Mouse (Mus musculus): Measurements from ENCODE around the gene Irf2bp2. TPM values are rescaled to one million over a fixed set of nuclear protein-coding genes. Genes with fewer than 3 reads are reported as not detected.
A peak's percentile ranks its signal among the peaks of the same experiment; 100 is the strongest.

Irf2bp2 gene
- polyA plus RNA-seq, 1 experiment = 1.3 TPM

DNA sequence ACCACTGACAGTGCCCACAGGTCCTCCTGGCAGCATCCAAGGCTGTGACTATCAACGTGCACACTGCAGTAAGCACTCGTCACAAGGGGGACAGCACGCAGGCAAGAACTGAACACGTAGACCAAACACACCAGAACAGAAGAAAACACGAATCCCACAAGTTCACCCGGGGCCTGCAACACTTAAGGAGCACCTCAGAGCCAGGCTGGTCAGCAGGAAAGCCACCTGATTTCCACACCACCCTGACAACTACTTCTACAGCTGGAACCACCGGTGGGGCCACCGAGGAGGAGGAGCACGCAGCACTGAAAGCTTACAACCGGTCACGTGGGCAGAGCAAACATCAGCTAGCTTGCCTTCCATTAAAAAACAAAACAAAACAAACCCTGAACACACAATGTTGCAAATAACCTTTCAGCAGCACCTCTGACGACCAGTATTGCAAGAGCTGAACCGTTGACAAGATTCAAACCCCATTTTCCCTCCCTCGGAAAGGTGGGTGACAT, 3.7 kb downstream of the Irf2bp2 start:
- TF ChIP-seq GATA1 (IDR thresholded peaks at IDR 0.05; ENCODE audit: low read length) (no peak), TAL1 (IDR thresholded peaks at IDR 0.05; ENCODE audit: low read length) (no peak)
- peaks cover 82% of the 10 kb centered on the region for H3K4me1 ChIP-seq (ENCODE audit: control insufficient read depth)
- no peaks in the 10 kb centered on the region for H3K9me3 ChIP-seq (ENCODE audit: control insufficient read depth, low read length)
- H3K4me3 ChIP-seq (replicated peaks) = peak overlapping the region; percentile 94
- peaks cover 50% of the 10 kb centered on the region for H3K36me3 ChIP-seq (ENCODE audit: control insufficient read depth)
- no peaks in the 10 kb centered on the region; the same call in 1 of the 2 replicates for H3K27me3 ChIP-seq (ENCODE audit: control insufficient read depth)

- no peak for TF ChIP-seq GATA1 (IDR thresholded peaks at IDR 0.05; ENCODE audit: low read length)
- TF ChIP-seq TAL1 (IDR thresholded peaks at IDR 0.05; ENCODE audit: low read length) = no peak
- peak overlapping the region; percentile 94 for H3K4me3 ChIP-seq (replicated peaks)
- H3K9me3 ChIP-seq (ENCODE audit: control insufficient read depth, low read length) = no peaks in the 10 kb centered on the region
- peaks cover 50% of the 10 kb centered on the region for H3K36me3 ChIP-seq (ENCODE audit: control insufficient read depth)
- peaks cover 82% of the 10 kb centered on the region for H3K4me1 ChIP-seq (ENCODE audit: control insufficient read depth)
- H3K27me3 ChIP-seq (ENCODE audit: control insufficient read depth) = no peaks in the 10 kb centered on the region
Observed at GRCm38 (mm10) chr8:126589507-126590023, 4.2 kb downstream of the Irf2bp2 start.

DNA sequence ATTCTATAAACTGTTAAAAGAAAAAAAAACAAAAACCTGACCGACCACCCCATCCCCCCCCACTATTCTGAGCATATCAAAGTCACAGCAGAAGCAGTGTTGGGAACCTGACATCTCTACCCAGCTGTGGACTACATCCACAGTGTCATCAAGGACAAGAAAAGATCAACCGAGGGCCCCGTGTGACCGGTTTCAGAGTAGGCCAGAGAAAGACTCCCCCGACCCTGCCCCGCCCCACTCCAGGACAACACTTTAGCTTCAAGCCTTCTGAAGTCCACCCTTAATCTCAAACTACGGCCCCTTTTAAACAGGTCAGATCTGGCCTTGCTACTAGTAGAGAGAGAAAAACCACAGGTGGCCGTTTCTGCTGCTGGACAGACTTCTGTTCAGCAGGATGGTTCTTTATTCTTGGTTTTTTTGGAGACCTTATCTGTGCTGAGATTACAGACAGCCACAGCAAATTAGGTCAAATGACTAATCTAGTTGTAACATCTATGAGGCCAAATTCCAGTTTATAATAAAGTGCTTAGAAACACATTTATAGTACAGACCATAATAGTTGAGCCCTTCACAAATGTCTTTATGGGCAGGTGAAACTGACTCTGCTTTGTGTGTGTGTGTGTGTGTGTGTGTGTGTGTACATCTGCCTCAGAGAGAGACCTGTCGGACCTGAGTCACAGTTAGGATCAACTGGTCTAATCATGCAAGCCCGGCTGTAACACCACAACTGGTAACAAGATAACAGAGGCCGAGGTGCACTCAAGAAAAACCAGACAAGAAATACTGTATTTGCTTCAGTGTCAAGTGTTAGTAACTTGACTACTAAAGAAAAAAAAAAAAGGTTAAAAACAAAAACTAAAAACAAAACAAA, 4.9 kb downstream of the Irf2bp2 start:
- peaks cover 50% of the 10 kb centered on the region for H3K36me3 ChIP-seq (ENCODE audit: control insufficient read depth)

DNA sequence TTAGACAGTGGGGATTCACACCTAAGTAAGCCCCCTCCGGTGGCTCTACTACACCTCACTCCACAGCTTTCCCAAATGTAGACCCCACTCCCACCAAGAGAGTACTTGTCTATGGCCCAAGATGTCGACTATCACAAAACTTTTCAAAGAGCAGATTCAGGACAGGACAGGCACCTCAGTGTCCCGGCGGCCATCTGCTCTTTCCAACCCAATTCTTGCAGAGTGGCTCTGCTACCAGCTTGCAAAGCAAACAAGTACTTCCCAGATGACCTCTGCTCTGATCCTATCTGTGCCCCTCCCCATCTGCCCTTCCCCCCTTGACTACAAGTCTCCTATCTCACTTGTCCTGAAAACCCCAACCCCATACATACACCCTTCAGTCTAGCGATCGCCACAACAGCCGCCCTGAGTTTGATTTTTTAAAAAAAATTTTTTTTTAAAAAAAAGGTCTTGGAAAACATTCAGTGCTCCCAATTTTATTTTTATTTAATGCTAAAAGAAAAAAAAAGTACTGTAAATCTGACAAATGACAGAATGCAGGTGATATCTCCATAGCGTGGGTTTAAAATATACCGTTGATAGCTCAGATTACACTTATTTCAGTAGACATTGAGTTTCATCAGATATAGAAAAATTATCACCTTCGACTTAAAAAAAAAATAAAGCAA, 5.8 kb downstream of the Irf2bp2 start:
- H3K4me1 ChIP-seq (ENCODE audit: control insufficient read depth) = peaks cover 89% of the 10 kb centered on the region
- TF ChIP-seq TAL1 (IDR thresholded peaks at IDR 0.05; ENCODE audit: low read length) (no peak), GATA1 (IDR thresholded peaks at IDR 0.05; ENCODE audit: low read length) (no peak)

More for the DNA sequence above, 4.9 kb downstream of the Irf2bp2 start:
- peaks cover 82% of the 10 kb centered on the region for H3K4me1 ChIP-seq (ENCODE audit: control insufficient read depth)
- no peaks in the 10 kb centered on the region for H3K9me3 ChIP-seq (ENCODE audit: control insufficient read depth, low read length)
- H3K4me3 ChIP-seq (replicated peaks) = peak overlapping the region; percentile 94
- TF ChIP-seq GATA1 (IDR thresholded peaks at IDR 0.05; ENCODE audit: low read length) (peak; percentile 69; the same call in 1 of the 2 replicates), TAL1 (IDR thresholded peaks at IDR 0.05; ENCODE audit: low read length) (peak; percentile 67)
- H3K27me3 ChIP-seq (ENCODE audit: control insufficient read depth) = no peaks in the 10 kb centered on the region

GRCm38 (mm10) chr8:126586599-126587577, 6.9 kb downstream of the Irf2bp2 start:
- Histone ChIP-seq H3K27me3 (ENCODE audit: control insufficient read depth) (no peaks in the 10 kb centered on the region), H3K36me3 (ENCODE audit: control insufficient read depth) (peaks cover 47% of the 10 kb centered on the region), H3K4me1 (ENCODE audit: control insufficient read depth) (peaks cover 84% of the 10 kb centered on the region), H3K4me3 (replicated peaks) (peak overlapping the region; percentile 94), H3K9me3 (ENCODE audit: control insufficient read depth, low read length) (no peaks in the 10 kb centered on the region)
- TF ChIP-seq TAL1 (IDR thresholded peaks at IDR 0.05; ENCODE audit: low read length) (no peak), GATA1 (IDR thresholded peaks at IDR 0.05; ENCODE audit: low read length) (no peak)

More for the DNA sequence above, 5.8 kb downstream of the Irf2bp2 start:
- H3K36me3 ChIP-seq (ENCODE audit: control insufficient read depth) = peaks cover 50% of the 10 kb centered on the region
- H3K4me3 ChIP-seq (replicated peaks) = peak overlapping the region; percentile 94
- H3K27me3 ChIP-seq (ENCODE audit: control insufficient read depth) = no peaks in the 10 kb centered on the region
- no peaks in the 10 kb centered on the region for H3K9me3 ChIP-seq (ENCODE audit: control insufficient read depth, low read length)

DNA sequence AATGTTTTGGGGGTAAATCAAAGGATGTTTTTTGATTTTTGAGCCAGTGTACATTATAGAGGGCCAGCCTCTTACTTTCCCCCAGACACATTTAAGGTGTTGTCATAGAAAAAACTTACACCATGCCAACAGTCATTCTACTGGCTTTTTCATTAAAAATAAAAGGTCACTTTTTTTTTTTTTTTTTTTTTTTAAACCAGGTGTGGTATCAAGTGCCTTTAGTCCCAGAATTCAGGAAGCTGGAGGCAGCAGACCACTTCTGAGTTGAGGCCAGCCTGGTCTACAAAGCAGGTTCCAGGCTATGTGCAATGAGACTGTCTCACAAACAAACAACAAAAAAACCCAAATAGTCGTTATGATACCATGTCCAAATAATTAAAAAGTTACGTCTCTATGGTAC, 7.7 kb downstream of the Irf2bp2 start:
- peaks cover 76% of the 10 kb centered on the region for H3K4me1 ChIP-seq (ENCODE audit: control insufficient read depth)
- peaks cover 39% of the 10 kb centered on the region for H3K36me3 ChIP-seq (ENCODE audit: control insufficient read depth)
- no peaks in the 10 kb centered on the region for H3K27me3 ChIP-seq (ENCODE audit: control insufficient read depth)
- H3K9me3 ChIP-seq (ENCODE audit: control insufficient read depth, low read length) = no peaks in the 10 kb centered on the region
- H3K4me3 ChIP-seq (replicated peaks) = no peak overlapping the region
- TF ChIP-seq GATA1 (IDR thresholded peaks at IDR 0.05; ENCODE audit: low read length) (no peak), TAL1 (IDR thresholded peaks at IDR 0.05; ENCODE audit: low read length) (no peak)

DNA sequence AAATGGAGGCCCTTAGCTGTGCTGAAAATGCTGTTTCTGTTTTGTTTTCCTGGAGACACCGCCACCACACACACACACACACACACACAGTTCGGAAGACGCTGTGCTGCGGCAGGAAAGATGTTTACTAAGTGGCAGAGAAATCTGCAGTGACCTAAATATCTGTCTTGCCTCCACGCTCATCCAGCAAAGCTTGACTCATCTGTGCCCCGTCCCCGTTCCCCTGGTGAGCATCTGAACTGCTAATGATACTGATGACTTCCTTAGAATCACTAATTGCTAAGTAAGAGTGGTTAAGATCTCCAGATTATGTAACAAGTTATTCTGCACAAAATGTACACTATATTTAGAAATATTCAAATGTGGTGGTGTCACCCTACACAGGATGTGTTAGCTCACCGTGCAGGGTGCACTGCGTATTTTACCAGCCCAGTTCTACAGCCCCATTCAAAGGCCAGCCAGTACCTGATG, 8.2 kb downstream of the Irf2bp2 start:
- no peaks in the 10 kb centered on the region for H3K9me3 ChIP-seq (ENCODE audit: control insufficient read depth, low read length)
- peaks cover 74% of the 10 kb centered on the region for H3K4me1 ChIP-seq (ENCODE audit: control insufficient read depth)
- no peak overlapping the region for H3K4me3 ChIP-seq (replicated peaks)
- no peaks in the 10 kb centered on the region for H3K27me3 ChIP-seq (ENCODE audit: control insufficient read depth)
- peaks cover 37% of the 10 kb centered on the region for H3K36me3 ChIP-seq (ENCODE audit: control insufficient read depth)
- TF ChIP-seq TAL1 (IDR thresholded peaks at IDR 0.05; ENCODE audit: low read length) = no peak
- TF ChIP-seq GATA1 (IDR thresholded peaks at IDR 0.05; ENCODE audit: low read length) = no peak

DNA sequence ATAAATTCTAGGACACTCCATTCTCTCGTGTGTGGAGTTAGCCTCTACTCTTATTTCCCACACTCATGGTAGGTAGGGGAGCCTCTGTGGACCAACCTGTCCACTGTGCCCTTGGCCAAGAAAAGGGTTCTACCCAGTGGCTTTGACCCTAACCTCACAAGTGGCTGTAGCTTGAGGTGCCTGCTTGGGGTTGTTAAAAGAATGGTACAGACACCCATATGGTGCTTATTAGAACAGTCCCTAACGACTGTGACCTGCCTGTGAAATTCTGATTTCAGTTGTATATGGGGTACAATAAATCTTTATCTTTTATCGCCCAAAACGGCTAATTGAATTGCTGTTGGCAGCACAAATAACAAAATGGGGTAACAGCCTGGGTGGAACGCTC, 8.9 kb downstream of the Irf2bp2 start:
- H3K9me3 ChIP-seq (ENCODE audit: control insufficient read depth, low read length) = peaks cover 4% of the 10 kb centered on the region
- H3K4me1 ChIP-seq (ENCODE audit: control insufficient read depth) = peaks cover 68% of the 10 kb centered on the region
- TF ChIP-seq TAL1 (IDR thresholded peaks at IDR 0.05; ENCODE audit: low read length) (no peak), GATA1 (IDR thresholded peaks at IDR 0.05; ENCODE audit: low read length) (no peak)
- H3K36me3 ChIP-seq (ENCODE audit: control insufficient read depth) = peaks cover 31% of the 10 kb centered on the region
- H3K27me3 ChIP-seq (ENCODE audit: control insufficient read depth) = no peaks in the 10 kb centered on the region
- peak overlapping the region; percentile 67 for H3K4me3 ChIP-seq (replicated peaks)

All from erythroblast, embryonic 14.5 days (primary cell).